Mouse (Mus musculus): ENCODE measurements around the gene Prlr.

- no peak for TF ChIP-seq POLR2A (IDR thresholded peaks at IDR 0.05; ENCODE audit: extremely low read depth, insufficient read depth, low read length)
- no peak for TF ChIP-seq CTCF (IDR thresholded peaks at IDR 0.05; ENCODE audit: extremely low read depth, insufficient read depth, low read length)
Measured at GRCm38 (mm10) chr15:10267251-10267650, 90.2 kb downstream of the Prlr start.
